Mouse (Mus musculus) 3134 (cell line): ENCODE results near the gene Pde10a.

Source experiments
- DNase-seq: peaks from one replicate; pipeline ENCODE4 v3.0.0-alpha.2; 2011; ENCODE audit warnings: low spot score; ENCODE audit not compliant: insufficient read length; ENCODE audit errors: extremely low read depth

The Pde10a gene

DNA sequence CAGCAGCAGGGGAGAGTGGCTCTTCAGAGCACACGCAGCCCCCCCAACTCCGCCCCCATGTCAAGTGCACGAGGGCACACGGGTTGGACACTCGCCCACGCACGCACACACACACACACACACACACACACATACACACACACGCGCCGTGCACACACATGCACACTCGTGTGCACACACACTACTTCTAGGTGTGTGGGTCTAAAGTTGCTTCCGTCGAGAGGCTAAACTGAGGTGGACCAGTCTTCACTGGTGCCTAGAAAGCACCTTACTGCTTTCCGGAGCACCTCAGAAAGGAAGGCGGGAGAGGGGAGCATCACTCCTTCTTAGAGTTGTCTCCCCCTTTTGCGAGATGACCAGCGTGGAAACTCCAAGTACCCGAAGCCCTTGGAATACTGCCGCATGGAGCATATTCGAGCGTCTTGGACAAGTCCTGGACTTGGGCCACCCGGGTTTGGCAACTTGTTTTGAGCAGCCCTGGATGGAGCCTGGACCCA lies at the start of gene Pde10a:
TSS of gene Pde10a (plus strand) at position 148 of the 497 bp plus-strand sequence.
- no peak for DNase-seq

DNA sequence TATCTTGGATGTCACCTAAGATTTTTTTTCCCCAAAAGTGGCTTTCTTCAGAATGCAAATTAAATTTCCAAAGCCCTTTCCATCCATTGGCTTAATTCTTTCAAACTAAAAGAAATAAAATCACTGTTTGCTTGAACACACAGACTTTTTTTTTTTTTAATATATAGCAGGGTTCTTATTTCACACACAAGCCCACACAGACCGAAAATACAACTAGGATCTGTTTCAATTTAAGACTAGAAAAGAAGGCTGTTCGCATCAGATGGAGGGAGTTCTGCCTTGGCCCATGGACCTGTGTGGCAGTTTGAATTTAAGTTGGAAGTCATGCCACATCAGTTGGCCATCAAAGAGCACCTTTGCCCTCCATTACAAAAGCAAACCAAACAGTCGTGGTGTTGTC lies 46.6 kb upstream of the Pde10a start:
- no peak for DNase-seq

DNA sequence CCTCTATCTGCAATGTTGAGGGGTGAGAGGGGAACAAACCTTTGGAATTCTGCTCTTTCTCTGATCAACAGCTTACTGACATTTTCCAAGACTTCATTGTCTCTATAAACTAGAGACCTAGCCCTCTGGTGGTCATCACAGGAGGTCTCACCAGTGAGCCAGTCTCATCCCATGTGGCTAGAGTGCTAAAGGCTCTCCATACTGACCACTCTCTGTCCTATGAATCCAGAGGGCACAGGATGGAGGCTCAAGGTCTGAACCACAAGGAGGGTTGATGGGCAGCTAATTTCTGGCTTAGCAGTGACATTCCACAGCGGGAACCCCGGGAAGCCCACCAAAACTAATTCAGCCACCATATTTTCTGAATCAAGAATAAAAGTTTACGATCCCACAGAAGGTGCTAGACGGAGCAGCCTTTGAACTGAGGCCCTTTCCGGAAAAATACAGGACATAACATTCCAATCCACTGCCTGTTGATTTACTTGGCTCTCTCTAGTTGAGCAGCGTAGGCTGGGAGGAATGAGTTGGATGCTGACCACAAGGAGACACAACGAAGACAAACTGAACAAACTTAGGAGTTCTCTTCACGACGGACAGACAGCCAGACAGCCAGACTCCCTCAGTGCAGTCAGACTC lies 45.6 kb upstream of the Pde10a start:
- DNase-seq: no peak

DNA sequence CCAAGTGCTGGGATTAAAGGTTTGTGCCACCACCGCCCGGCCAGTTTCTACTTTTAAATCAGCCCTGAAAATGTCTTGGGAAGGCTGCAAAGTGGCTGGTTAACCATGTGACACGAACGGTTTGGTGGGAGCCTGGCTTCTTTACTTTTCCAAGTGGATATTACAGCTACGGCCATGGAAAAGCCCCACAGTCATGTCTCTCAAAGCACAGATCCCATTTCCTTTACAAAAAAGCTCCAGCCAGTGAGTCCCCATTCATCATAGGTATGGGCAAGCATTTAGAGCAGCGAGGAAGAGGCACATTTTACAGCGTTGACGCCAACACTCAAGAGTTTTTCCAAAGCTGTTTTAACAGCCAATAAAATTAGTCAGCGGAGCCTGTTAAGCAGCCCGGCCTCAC lies 43.4 kb upstream of the Pde10a start:
- DNase-seq: no peak

DNA sequence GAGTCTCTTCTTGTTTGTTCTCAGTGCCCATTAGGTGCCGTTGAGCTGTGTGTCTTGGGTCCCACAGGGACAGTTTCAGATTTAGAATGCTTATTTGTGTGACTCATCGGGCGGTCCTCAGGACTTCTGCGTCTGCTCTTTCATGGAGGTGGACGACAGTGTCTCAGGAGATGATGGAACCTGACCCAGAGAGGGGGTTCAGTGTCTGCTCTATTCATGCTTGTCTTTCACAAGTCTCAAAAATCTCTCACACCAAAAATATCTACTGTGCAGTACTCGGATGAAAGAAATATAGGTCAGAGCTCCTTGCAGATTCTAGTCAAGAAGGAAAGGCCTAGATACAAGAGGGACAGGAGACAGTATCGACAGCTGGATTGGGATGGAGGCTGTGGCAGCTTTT lies 42.3 kb upstream of the Pde10a start:
- DNase-seq: no peak

DNA sequence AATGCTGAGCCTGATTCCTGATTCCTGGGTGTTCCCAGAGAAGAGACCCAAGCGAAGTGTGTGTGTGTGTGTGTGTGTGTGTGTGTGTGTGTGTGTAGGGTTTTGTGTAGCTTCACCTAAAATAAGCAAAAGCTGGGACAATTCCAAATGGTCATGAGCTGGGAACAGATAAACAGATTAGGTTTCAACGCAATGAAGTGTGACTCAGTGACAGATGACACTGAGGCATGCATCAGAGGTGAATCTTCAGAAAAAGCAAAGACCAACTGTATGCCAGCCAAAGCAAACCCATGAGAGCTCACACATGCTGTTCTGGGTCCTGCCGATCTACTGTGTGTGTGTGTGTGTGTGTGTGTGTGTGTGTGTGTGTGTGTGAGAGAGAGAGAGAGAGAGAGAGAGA lies 40.9 kb upstream of the Pde10a start:
- no peak for DNase-seq

DNA sequence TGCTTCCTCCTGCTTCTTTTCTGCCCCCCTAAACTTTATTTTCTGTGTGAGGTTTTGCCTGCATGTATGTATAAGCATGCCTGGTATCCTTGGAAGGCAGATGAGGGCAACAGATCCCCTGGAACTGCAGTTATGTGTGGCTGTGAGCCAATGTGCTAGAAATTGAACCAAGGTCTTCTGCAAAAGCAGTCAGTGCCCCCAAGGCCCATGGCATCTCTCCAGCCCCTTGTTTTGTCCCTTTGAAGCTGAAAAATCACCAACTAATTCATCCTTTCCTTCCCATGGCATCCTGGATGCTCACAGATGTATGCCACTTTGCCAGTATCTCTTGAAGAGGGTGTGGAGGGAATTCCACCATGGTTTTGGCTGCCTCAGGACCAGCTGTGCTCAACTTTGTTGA lies 40.0 kb upstream of the Pde10a start:
- DNase-seq: no peak

DNA sequence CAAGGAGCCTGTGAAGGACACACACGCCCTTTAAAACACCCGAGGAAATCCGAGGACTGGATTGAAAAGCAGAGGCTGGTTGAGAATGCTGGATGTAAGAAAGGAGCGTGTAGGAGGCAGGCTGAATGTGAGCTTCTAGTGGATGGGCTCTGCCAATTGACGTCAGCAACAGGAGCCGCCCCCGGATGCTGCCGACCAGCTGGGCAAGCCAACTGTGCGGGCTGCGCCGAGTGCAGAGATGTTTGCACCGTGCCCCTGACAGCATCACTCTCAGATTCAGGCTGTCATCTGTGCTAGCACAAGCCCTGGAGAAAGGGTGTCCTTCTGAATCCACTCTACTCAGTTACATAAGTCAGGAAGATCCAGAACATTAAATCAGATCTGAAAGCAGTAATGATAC lies 37.3 kb upstream of the Pde10a start:
- DNase-seq: no peak

DNA sequence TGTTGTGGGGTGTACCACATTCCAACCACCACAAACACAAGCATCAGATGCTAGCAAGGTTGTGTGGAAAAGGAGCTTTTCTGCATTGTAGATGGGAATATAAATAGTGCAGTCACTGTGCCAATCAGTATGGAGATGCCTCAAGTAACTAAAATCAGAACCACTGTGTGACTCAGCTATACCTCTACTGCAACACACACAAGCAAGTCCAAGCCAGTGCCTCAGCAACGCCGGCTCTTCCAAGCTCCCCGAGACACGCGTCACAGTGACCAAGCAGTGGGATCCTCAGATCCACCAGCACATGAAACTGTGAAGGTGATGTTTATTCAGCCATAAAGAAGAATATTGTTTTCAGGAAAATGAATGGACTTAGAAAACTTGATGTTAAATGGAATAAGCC lies 34.2 kb upstream of the Pde10a start:
- DNase-seq: no peak

DNA sequence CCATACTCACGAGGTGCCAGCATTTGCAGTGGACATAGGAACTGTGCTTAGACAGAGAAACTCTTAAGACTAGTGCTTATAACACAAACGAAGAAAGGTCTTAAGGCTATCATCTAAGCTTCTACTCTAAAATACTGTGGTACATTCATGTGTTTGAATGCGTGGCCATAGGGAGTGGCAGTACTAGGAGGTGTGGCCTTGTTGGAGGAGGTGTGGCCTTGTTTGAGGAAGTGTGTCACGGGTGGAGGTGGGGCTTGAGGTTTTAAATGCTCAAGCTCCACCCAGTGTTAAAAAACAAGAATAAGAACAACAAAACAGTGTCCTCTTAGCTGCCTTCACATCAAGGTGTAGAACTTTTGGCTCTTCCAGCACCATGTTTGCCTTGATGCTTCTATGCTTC lies 31.7 kb upstream of the Pde10a start:
- no peak for DNase-seq

DNA sequence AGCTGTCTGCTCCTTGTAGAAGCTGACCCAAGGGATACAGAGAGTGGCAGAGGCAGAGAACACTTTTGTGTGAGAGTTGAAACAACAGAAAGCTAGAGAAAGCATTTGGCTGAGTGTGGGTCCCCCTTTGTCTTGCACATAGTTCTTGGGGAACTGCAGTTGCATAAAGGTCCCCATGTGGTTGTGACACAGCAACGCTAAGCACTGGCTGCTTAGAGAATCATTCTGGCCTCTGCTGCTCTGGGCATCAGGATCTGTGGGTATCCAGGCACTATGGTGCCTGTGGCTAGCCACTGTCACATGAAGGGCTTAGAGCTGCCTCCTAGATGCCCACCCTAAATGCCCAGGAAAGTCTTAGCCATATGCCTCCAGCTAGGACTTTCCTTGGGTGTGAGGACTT lies 27.0 kb upstream of the Pde10a start:
- DNase-seq: no peak

DNA sequence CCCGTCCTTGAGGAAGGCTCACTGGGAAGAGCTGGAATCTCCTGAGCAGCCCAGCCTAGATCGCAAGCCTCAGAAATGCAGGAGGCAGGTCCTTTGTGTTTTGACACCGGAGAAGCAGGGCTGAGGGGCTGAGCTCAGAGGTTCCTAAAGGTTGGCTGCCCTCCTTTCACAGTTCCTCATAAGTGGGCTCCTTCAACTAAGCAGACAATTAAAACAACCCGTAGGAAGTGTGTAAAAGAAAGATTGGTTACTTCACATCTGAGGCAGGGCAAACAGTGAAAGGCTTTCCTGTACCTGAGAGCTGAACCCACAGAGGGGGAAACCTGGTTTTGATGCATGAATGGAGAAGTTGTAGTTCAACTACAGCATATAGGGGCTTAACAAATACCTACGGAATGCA lies 26.5 kb upstream of the Pde10a start:
- DNase-seq: no peak

DNA sequence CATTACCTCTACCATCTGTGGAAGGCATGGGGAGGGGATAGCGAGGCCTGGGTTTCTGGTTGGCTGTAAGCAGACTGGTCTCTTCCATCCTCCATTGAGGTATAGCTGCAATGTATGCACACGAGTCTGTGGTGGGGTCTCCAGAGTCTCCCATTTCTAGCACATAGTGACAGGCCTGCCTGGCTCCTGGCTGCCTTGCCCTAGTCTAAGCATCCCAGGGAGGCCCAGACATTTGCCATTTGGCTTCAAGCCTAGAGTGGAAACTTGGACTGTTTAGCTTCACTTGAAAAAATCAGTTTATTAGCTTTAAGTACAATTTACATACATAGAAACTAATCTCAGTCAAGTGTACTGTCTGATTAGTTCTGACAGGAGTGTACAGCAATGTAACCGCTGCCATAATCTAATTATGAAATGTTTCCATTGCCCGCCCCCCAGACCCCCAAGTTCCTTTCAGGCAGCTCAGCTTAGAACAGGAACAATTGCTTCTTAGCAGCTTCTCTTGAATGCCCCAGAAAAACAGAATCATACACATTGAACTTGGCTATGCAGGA lies 25.5 kb upstream of the Pde10a start:
- no peak for DNase-seq

DNA sequence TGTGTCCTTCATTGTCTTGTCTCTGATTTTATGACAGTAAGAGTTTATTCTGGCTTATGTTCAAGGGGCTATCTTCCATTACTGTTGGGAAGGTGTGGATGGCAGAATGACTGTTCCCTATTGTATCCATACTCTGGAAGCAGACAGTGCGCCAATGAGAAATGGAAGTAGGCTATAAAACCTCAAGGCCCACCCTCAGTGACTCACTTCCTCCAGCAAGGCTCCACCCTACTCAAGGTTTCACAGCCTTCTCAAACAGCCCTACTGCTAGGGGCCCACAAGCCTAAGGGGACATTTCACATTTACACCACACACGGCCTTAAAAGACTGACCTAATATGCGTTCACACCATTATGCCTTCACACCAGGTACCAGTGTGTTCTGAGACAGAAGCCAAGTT lies 20.8 kb upstream of the Pde10a start:
- no peak for DNase-seq

DNA sequence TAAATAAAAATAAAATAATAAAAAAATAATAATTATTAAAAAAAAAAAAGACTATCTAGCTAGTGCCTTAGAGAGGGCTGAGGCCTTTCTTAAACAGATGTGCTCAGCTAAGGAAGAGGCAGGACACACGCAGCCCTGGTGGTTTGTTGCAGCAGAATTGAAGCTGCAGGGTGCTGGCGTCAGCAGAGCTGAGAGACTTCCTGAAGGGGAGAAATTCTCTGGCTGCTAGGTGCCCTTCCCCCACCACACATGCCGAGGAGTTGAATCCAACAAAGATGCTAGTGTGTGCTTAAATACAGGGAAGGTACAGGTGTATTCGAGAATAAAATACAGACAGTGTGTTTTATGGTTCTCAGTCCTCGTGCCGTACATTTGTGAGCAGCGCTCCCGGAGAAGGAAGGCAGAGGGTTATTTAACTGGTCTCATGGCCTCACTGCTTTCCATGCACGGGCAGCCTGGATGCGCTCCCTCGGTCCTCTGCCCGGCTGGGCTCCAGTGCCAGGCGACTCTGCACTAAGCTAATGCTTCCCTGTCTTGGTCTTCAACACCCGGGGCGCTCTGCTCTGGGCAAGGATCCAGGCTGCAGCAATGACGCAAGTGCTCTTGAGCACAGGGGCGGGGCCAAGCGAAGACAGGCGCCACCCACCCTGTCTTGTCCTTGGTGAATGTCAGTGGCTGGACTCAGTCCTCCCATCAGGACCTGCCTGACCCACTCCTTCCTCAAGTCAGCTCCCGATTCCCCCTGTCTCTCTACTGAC lies 19.3 kb upstream of the Pde10a start:
- peak; percentile 21 for DNase-seq

DNA sequence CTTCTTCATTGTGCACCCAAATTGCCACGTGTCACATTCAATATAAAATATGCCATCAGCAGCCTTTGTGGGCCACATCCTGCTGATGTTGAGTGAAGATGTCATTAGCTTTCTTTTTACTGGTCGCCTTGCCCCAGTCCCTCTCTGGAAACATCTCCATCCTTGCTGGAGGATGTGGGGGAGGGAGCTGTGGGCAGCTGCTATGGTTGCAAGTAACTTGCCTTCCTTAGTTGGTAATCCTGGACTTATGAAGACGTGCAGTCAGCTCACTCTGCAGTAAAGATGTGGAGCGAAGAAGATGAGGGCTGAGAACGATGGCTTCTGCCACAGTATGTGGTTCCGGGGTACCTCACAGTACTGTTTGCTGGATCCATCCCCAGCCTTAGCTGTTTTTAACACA lies 18.4 kb upstream of the Pde10a start:
- no peak for DNase-seq

DNA sequence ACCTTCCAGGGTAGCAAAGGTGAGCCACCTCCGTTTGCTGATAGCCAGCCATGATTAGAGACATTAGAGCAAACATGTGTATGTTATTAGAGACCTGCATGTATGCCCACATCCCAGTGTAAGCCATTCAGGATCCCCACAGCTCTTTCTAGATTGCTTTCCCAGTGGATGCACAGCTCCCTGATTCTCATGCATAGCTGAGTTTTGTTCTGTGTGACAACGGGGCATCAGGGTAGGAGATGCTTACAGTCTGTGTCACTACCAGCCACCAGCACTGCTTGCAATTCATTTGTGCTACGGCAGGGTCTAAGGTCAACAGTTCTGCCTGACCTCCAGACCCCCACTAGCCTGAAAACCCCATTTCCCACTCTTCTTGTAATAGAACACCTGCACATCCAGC lies 17.5 kb upstream of the Pde10a start:
- DNase-seq: no peak

DNA sequence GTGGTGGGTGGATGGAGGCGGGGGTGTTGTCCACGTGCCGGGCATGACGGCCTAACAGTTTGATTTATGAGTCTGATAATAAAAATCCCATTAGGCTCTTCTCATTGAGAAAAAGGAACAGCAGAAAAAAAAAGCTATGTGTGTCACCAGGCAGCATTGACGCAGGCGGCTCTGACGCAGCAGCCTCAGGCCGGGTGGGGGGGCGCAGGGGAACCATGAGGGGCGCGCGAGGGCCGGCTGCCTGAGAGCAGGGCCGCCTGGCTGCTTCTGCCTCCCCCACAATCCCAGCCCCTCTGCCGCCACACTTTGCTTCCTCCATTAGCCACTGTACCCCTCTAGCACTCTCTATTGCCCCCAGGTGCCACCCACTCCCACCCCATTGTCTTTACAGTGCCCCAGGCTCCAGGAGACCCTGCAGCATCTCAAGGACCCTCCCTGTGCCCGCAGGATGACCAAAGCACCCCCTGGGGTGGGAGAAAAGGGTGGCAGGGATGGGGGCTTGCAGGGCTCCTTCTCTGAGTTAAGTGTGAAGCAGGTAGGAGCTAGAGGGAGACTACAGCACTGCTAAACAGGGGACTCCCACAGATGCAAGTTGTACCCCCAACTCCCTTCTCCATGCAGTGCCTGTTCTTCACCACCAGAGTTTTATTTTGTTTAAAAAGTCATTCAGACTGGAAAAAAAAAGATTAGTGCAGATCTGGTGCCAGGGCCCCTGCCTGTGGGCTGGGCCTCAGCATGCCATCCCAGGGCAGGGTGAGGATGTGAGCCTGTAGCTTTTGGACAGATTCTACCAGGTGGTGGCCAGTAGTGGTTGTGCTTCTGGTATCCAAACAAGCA lies 16.6 kb upstream of the Pde10a start:
- DNase-seq: peak; percentile 21

DNA sequence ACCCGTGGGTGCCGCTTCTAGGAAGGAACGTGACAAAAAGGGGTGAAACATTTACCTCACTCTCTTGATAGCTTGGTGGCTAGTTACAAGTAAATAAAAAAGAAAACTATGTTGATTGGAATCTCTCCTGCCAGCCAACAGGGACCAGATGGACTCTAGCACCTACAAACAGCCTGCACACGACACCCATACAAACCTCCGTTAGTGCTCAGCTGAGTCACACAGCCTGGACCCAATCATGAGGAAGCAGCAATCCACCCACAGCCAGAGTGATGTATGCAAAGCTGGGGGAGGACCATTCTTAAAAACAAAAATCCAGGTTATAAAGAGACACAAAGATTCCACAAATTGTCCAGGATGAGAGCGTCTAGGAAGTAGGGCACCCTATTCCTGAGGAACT lies 9.2 kb upstream of the Pde10a start:
- no peak for DNase-seq

DNA sequence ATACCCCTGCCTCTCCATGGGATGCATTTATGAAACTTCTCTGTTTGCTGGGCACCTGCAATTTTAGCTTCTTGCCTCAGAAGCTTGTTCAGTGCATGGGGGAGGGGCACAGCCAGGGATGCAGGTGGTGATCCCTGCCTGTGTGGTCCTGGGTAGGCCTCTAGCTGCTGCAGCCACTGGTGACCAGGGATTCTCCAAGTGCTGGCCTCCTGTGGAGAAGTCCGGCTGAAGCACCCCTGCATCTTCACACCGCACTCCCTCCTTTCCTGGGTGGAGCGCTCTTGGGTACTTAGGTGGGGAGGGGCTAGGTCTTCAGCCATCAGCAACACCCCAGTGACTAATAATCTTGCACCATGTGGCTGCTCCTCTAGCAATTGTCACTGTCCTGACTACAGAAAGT lies 1.2 kb upstream of the Pde10a start:
- no peak for DNase-seq
